Mouse (Mus musculus) CH12.LX (cell line): ENCODE data around the gene Bcorl1. TPM values are rescaled to one million over a fixed set of nuclear protein-coding genes. Genes with fewer than 3 reads are reported as not detected.

Experiments
- DNase-seq: peaks from one replicate; pipeline ENCODE4 v3.0.0-alpha.2; 2013; ENCODE audit errors: extremely low read depth
- H3K27ac ChIP-seq: 2 replicates; pipeline ENCODE4 v1.5.1; 2012; ENCODE audit warnings: low read depth, mild to moderate bottlenecking, control low read depth, moderate library complexity; ENCODE audit not compliant: insufficient read depth
- H3K27me3 ChIP-seq: replicated peaks from 2 replicates; pipeline ENCODE3; 2012; ENCODE audit warnings: inconsistent platforms
- H3K36me3 ChIP-seq, 2 experiments: replicated peaks in 1 of 2; 2 replicates each; pipeline versions ENCODE3 to v1.6.1; 2012; ENCODE audit warnings: inconsistent platforms in 1 of 2, low read length in 1 of 2, mild to moderate bottlenecking in 1 of 2, mixed read lengths in 1 of 2, moderate library complexity in 1 of 2; ENCODE audit not compliant: control insufficient read depth in 1 of 2, insufficient read depth in 1 of 2
- H3K4me1 ChIP-seq, 2 experiments: 2 replicates each; pipeline ENCODE4 v1.6.1; 2012; ENCODE audit warnings: inconsistent platforms in 1 of 2, moderate library complexity in 1 of 2; ENCODE audit not compliant: insufficient read depth in 2 of 2, control insufficient read depth in 1 of 2
- H3K4me2 ChIP-seq: 2 replicates; pipeline ENCODE4 v1.6.1; 2012; ENCODE audit warnings: low read depth, mild to moderate bottlenecking, control low read depth; ENCODE audit not compliant: poor library complexity, insufficient read depth, severe bottlenecking
- H3K4me3 ChIP-seq, 3 experiments: fragments of 150-350 bp in 1 of 3; sonication (generic) in 1 of 3; replicated peaks in 1 of 3; 2 replicates each; pipeline versions ENCODE3 to v1.5.1; 2011 to 2012; ENCODE audit warnings: low read depth in 2 of 3, low read length in 2 of 3, mild to moderate bottlenecking in 2 of 3, moderate library complexity in 2 of 3, control low read depth in 1 of 3, improper control_type of control experiment in 1 of 3, inconsistent platforms in 1 of 3, mixed read lengths in 1 of 3; ENCODE audit not compliant: poor library complexity in 1 of 3
- H3K79me2 ChIP-seq: replicated peaks from 2 replicates; pipeline ENCODE4 v1.6.1; 2012; ENCODE audit warnings: mild to moderate bottlenecking, moderate library complexity; ENCODE audit not compliant: control insufficient read depth, poor library complexity, insufficient read depth, severe bottlenecking; ENCODE audit errors: extremely low read depth
- H3K9ac ChIP-seq: 2 replicates; pipeline ENCODE4 v1.6.1; 2012; ENCODE audit warnings: low read depth, mild to moderate bottlenecking, control low read depth, moderate library complexity; ENCODE audit not compliant: insufficient read depth
- H3K9me3 ChIP-seq: replicated peaks from 2 replicates; pipeline ENCODE3; 2012; ENCODE audit warnings: low read length, inconsistent platforms, mixed read lengths
- BHLHE40 ChIP-seq: IDR thresholded peaks from 2 replicates; pipeline ENCODE4 v1.6.1; 2011; ENCODE audit warnings: mild to moderate bottlenecking, low read depth, low read length, improper control_type of control experiment
- CHD2 ChIP-seq: IDR thresholded peaks from 2 replicates; pipeline ENCODE4 v1.6.1; 2011; ENCODE audit warnings: low read length, improper control_type of control experiment
- CTCF ChIP-seq, 2 experiments: IDR thresholded peaks in 1 of 2; conservative IDR thresholded peaks in 1 of 2; 2 replicates each; pipeline ENCODE4 v1.5.1; 2011 to 2012; ENCODE audit warnings: low read depth in 2 of 2, low read length in 2 of 2, improper control_type of control experiment in 1 of 2, inconsistent platforms in 1 of 2, mild to moderate bottlenecking in 1 of 2, moderate library complexity in 1 of 2
- E2F4 ChIP-seq: IDR thresholded peaks from 2 replicates; pipeline ENCODE4 v1.6.1; 2011; ENCODE audit warnings: low read depth, low read length, improper control_type of control experiment; ENCODE audit not compliant: insufficient replicate concordance
- ELF1 ChIP-seq: IDR thresholded peaks from 2 replicates; pipeline ENCODE4 v1.6.1; 2014; ENCODE audit warnings: low read depth, mild to moderate bottlenecking, inconsistent platforms, low read length, improper control_type of control experiment
- EP300 ChIP-seq: IDR thresholded peaks from 2 replicates; pipeline ENCODE4 v1.6.1; 2011; ENCODE audit warnings: low read length, improper control_type of control experiment
- ETS1 ChIP-seq: conservative IDR thresholded peaks from 2 replicates; pipeline ENCODE4 v1.6.1; 2012; ENCODE audit warnings: low read depth, mild to moderate bottlenecking, inconsistent platforms, low read length, improper control_type of control experiment, moderate library complexity
- GABPA ChIP-seq: IDR thresholded peaks from 2 replicates; pipeline ENCODE4 v1.6.1; 2012; ENCODE audit warnings: low read depth, low read length, improper control_type of control experiment, inconsistent platforms; ENCODE audit not compliant: insufficient replicate concordance
- HCFC1 ChIP-seq: IDR thresholded peaks from 2 replicates; pipeline ENCODE4 v1.6.1; 2012; ENCODE audit warnings: low read depth, mild to moderate bottlenecking, inconsistent platforms, low read length, improper control_type of control experiment
- JUN ChIP-seq: IDR thresholded peaks from 2 replicates; pipeline ENCODE4 v1.6.1; 2011; ENCODE audit warnings: low read depth, mild to moderate bottlenecking, low read length, improper control_type of control experiment, moderate library complexity; ENCODE audit not compliant: insufficient read depth
- JUND ChIP-seq: conservative IDR thresholded peaks from 2 replicates; pipeline ENCODE4 v1.6.1; 2011; ENCODE audit warnings: low read depth, low read length, improper control_type of control experiment
- MAX ChIP-seq: IDR thresholded peaks from 2 replicates; pipeline ENCODE4 v1.6.1; 2011; ENCODE audit warnings: low read length, improper control_type of control experiment
- MAZ ChIP-seq: IDR thresholded peaks from 2 replicates; pipeline ENCODE4 v1.6.1; 2012; ENCODE audit warnings: low read depth, mild to moderate bottlenecking, inconsistent platforms, low read length, improper control_type of control experiment, moderate library complexity
- MXI1 ChIP-seq: IDR thresholded peaks from 2 replicates; pipeline ENCODE4 v1.6.1; 2011; ENCODE audit warnings: mild to moderate bottlenecking, low read depth, low read length, improper control_type of control experiment
- MYC ChIP-seq: IDR thresholded peaks from 2 replicates; pipeline ENCODE4 v1.6.1; 2011; ENCODE audit warnings: low read depth, mild to moderate bottlenecking, improper control_type of control experiment, low read length
- NELFE ChIP-seq: IDR thresholded peaks from 2 replicates; pipeline ENCODE4 v1.6.1; 2011; ENCODE audit warnings: low read depth, low read length, improper control_type of control experiment
- NRF1 ChIP-seq: IDR thresholded peaks from 2 replicates; pipeline ENCODE4 v1.6.1; 2014; ENCODE audit warnings: low read depth, mild to moderate bottlenecking, inconsistent platforms, low read length, improper control_type of control experiment, moderate library complexity
- PAX5 ChIP-seq: IDR thresholded peaks from 2 replicates; pipeline ENCODE4 v1.6.1; 2012; ENCODE audit warnings: low read length, inconsistent platforms, mixed read lengths
- POLR2A ChIP-seq: IDR thresholded peaks from 2 replicates; pipeline ENCODE4 v1.6.1; 2011; ENCODE audit warnings: low read depth, mild to moderate bottlenecking, improper control_type of control experiment, low read length
- POLR2AphosphoS2 ChIP-seq: IDR thresholded peaks from 2 replicates; pipeline ENCODE4 v1.6.1; 2011; ENCODE audit warnings: low read depth, low read length, improper control_type of control experiment
- RAD21 ChIP-seq: IDR thresholded peaks from 2 replicates; pipeline ENCODE4 v1.6.1; 2011; ENCODE audit warnings: low read depth, mild to moderate bottlenecking, low read length, improper control_type of control experiment, moderate library complexity
- RCOR1 ChIP-seq: conservative IDR thresholded peaks from 2 replicates; pipeline ENCODE4 v1.6.1; 2012; ENCODE audit warnings: low read depth, mild to moderate bottlenecking, inconsistent platforms, low read length, improper control_type of control experiment
- SMC3 ChIP-seq: IDR thresholded peaks from 2 replicates; pipeline ENCODE4 v1.6.1; 2011; ENCODE audit warnings: low read depth, low read length, improper control_type of control experiment
- TBP ChIP-seq: conservative IDR thresholded peaks from 2 replicates; pipeline ENCODE4 v1.6.1; 2011; ENCODE audit warnings: low read depth, low read length, improper control_type of control experiment
- TCF12 ChIP-seq: IDR thresholded peaks from 2 replicates; pipeline ENCODE4 v1.6.1; 2014; ENCODE audit warnings: low read depth, mild to moderate bottlenecking, inconsistent platforms, low read length, improper control_type of control experiment
- UBTF ChIP-seq: IDR thresholded peaks from 2 replicates; pipeline ENCODE4 v1.6.1; 2012; ENCODE audit warnings: low read depth, mild to moderate bottlenecking, inconsistent platforms, low read length, improper control_type of control experiment, moderate library complexity
- USF1 ChIP-seq: IDR thresholded peaks from 2 replicates; pipeline ENCODE4 v1.6.1; 2014; ENCODE audit warnings: low read depth, mild to moderate bottlenecking, inconsistent platforms, low read length, improper control_type of control experiment
- USF2 ChIP-seq: conservative IDR thresholded peaks from 2 replicates; pipeline ENCODE4 v1.6.1; 2011; ENCODE audit warnings: low read depth, low read length, improper control_type of control experiment
- ZC3H11A ChIP-seq: IDR thresholded peaks from 2 replicates; pipeline ENCODE4 v1.6.1; 2012; ENCODE audit warnings: low read depth, mild to moderate bottlenecking, inconsistent platforms, low read length, improper control_type of control experiment
- ZKSCAN1 ChIP-seq: IDR thresholded peaks from 2 replicates; pipeline ENCODE4 v1.6.1; 2012; ENCODE audit warnings: low read depth, inconsistent platforms, low read length, improper control_type of control experiment, borderline replicate concordance
- ZMIZ1 ChIP-seq: IDR thresholded peaks from 2 replicates; pipeline ENCODE4 v1.6.1; 2012; ENCODE audit warnings: low read depth, mild to moderate bottlenecking, inconsistent platforms, low read length, improper control_type of control experiment
- dilution Hi-C: fragments of 300-500 bp; cut with MboI; formaldehyde crosslinking; loops from 2 replicates; pipeline ENCODE4 v1.14.3; 2020; ENCODE audit warnings: low sequenced_read_pairs; ENCODE audit not compliant: extremely low pct_unique_long_range_greater_than_20kb, extremely low pct_ligation_motif_present
- in situ Hi-C: fragments of 300-500 bp; cut with MboI; formaldehyde crosslinking; loops from 3 replicates; pipeline ENCODE4 v1.14.3; 2019; ENCODE audit warnings: low sequenced_read_pairs, low pct_ligation_motif_present, low pct_unique_long_range_greater_than_20kb, mixed read lengths
- polyA plus RNA-seq: library from polyadenylated mRNA; unstranded; fragments of >175 nt; gene quantifications from 2 replicates; pipeline ENCODE4 v1.2.1, GENCODE M21; 2012; ENCODE audit warnings: low read depth; ENCODE audit not compliant: insufficient read length
- total RNA-seq, 2 experiments: library from RNA; depleted of rRNA; stranded (reverse); fragments of 300-350 nt in 1 of 2; fragments of >200 nt in 1 of 2; gene quantifications; 2 replicates each; pipeline ENCODE4 v1.2.3; 2012 to 2014

Bcorl1 gene
- total and polyA plus RNA-seq, 3 experiments = 0.30 to 2.2 (median 1.9) TPM

DNA sequence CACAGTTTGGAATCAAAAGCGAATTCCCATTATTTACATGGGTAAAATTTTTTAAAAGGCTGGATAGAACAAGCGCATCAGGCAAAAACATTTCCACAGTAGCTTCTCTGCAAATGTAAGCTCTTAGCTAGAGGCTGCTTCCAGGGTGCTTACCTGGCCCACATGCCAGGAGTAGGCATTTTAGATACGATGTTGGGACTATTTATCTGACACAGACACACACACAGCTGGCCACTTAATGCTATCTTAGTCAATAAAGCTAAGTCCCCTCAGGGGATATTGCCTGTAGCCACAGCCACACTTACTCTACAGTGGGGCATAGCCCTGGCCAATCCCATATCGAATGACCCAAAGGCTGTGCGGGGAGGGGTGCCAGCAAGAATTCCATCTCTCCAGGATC, 29.4 kb upstream of the Bcorl1 start:
- dilution Hi-C loops = no loop called here
- no peak overlapping the region for H3K27ac ChIP-seq
- no peaks in the 10 kb centered on the region for H3K79me2 ChIP-seq
- TF ChIP-seq MAZ (no peak), E2F4 (no peak), USF1 (no peak), NRF1 (no peak), POLR2A (no peak), BHLHE40 (no peak), UBTF (no peak), MYC (no peak), TCF12 (no peak), SMC3 (no peak), ETS1 (no peak), ZKSCAN1 (no peak), ZMIZ1 (no peak), EP300 (no peak), POLR2AphosphoS2 (no peak)
- TF ChIP-seq, all 38 proteins: peak for 0
- DNase-seq = no peak
- H3K9ac ChIP-seq = no peak overlapping the region
- in situ Hi-C loops = no loop called here
- no peaks in the 10 kb centered on the region for H3K36me3 ChIP-seq
- H3K27me3 ChIP-seq = no peaks in the 10 kb centered on the region
- no peaks in the 10 kb centered on the region for H3K9me3 ChIP-seq
- H3K4me2 ChIP-seq = no peak overlapping the region
- peaks cover 0 to 4% of the 10 kb centered on the region in 2 experiments; a peak in 1 of 4 replicates for H3K4me1 ChIP-seq
- no peak overlapping the region for H3K4me3 ChIP-seq

DNA sequence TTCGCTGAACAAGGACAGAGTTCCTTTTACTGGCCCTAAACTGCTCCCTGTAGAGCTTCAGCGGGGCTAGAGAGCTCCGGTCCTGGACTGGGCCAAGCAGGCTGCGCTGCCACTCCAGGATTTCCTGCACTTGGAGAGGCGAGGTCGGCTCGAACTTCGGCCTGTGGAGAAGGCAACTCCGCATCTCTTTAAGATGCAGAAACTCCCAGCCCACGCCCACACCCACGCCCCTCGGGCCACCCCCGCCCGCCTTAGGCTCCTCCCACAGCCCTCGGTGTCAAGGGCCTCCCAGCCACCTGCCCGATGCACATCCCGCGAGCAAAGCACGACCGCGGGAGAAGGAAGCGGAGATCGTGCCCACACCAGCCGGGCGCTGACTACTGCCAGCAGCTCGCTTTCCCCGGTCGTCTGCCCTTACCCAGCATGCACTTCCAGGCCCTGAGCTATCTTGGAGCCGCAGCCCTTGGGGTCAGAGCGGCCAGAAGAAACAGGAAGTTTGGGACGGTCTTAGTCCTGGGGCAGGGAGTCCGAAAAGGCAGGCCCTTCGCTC, 26.6 kb upstream of the Bcorl1 start:
- peak overlapping the region; percentile 37 to 68 (median 52) for H3K4me3 ChIP-seq
- TF ChIP-seq MXI1 (0 out of 2 replicates have a peak, but pooled peaks have one; percentile 44), MAX (peak; percentile 44; the same call in 1 of the 2 replicates), MYC (no peak), TCF12 (peak; percentile 57; the same call in 1 of the 2 replicates), ZMIZ1 (peak; percentile 62; the same call in 1 of the 2 replicates), USF2 (no peak), CHD2 (peak; percentile 56; the same call in 1 of the 2 replicates), E2F4 (no peak), HCFC1 (0 out of 2 replicates have a peak, but pooled peaks have one; percentile 29), NELFE (peak; percentile 73), JUND (no peak), RAD21 (no peak), USF1 (no peak), CTCF (conservative IDR thresholded peaks at IDR 0.05 in 1 of 2, IDR thresholded peaks at IDR 0.05 in 1 of 2; ENCODE audit: low read depth in 2 of 2, low read length in 2 of 2) (no peak), NRF1 (no peak), PAX5 (no peak), ZKSCAN1 (no peak), POLR2A (peak; percentile 88), TBP (0 out of 2 replicates have a peak, but pooled peaks have one; percentile 34), UBTF (no peak), ETS1 (no peak), MAZ (no peak), ELF1 (peak; percentile 49; the same call in 1 of the 2 replicates), ZC3H11A (no peak), GABPA (no peak), JUN (no peak), RCOR1 (no peak)
- H3K9ac ChIP-seq = peak overlapping the region; percentile 89
- in situ Hi-C loops = no loop called here
- peak overlapping the region; percentile 75 for H3K4me2 ChIP-seq
- H3K27ac ChIP-seq = peak overlapping the region; percentile 62
- H3K36me3 ChIP-seq = no peaks in the 10 kb centered on the region
- dilution Hi-C loops = no loop called here
- H3K27me3 ChIP-seq = no peaks in the 10 kb centered on the region
- peaks cover 0 to 10% of the 10 kb centered on the region in 2 experiments; a peak in 2 of 4 replicates for H3K4me1 ChIP-seq
- H3K9me3 ChIP-seq = no peaks in the 10 kb centered on the region
- H3K79me2 ChIP-seq = no peaks in the 10 kb centered on the region
- DNase-seq = peak; percentile 78
